Mouse (Mus musculus): ENCODE measurements around the gene Vmn1r82. TPM values are rescaled to one million over a fixed set of nuclear protein-coding genes. Genes with fewer than 3 reads are reported as not detected.

The Vmn1r82 gene
- not detected in 2 replicates for polyA plus RNA-seq (2016; fragmentation: Nextera tagmentation; extraction: Ambion mirVana)

- peaks cover 2% of the 10 kb centered on the region; the same call in 1 of the 2 replicates for H3K9me3 ChIP-seq
- no peak within 1 kb of the TSS for H3K4me2 ChIP-seq
- H3K36me3 ChIP-seq: no peaks in the 10 kb centered on the region
- no peaks in the 10 kb centered on the region for H3K27me3 ChIP-seq
- H3K4me1 ChIP-seq (replicated peaks): no peaks in the 10 kb centered on the region
- 60% methylated on average over 2 of the region's 2 CpGs for WGBS
- H3K4me3 ChIP-seq (replicated peaks): no peak within 1 kb of the TSS
- no peak for ATAC-seq (ENCODE audit: insufficient number of reproducible peaks, insufficient read depth, low FRiP score, low TSS enrichment, low read depth)
- H3K27ac ChIP-seq: no peak within 1 kb of the TSS
- no peak within 1 kb of the TSS for H3K9ac ChIP-seq (replicated peaks)
Measured at GRCm38 (mm10) chr7:12300130-12300529, at the start of gene Vmn1r82. Vmn1r82 (plus strand) TSS chr7:12300430.

- ATAC-seq (ENCODE audit: insufficient number of reproducible peaks, insufficient read depth, low FRiP score, low TSS enrichment, low read depth): no peak
- no peak within 1 kb of the TSS for H3K4me2 ChIP-seq
- H3K4me1 ChIP-seq (replicated peaks): no peaks in the 10 kb centered on the region
- no peak within 1 kb of the TSS for H3K9ac ChIP-seq (replicated peaks)
- 63% methylated on average over 1 of the region's 1 CpGs for WGBS
- H3K36me3 ChIP-seq: no peaks in the 10 kb centered on the region
- no peaks in the 10 kb centered on the region for H3K27me3 ChIP-seq
- peaks cover 10% of the 10 kb centered on the region; the same call in 1 of the 2 replicates for H3K9me3 ChIP-seq
- no peak within 1 kb of the TSS for H3K27ac ChIP-seq
- no peak within 1 kb of the TSS for H3K4me3 ChIP-seq (replicated peaks)
Measured at GRCm38 (mm10) chr7:12268169-12268568, 32.1 kb upstream of the Vmn1r82 start, which contains the start of gene Vmn1r81. Vmn1r81 (minus strand) TSS chr7:12268269.

- ATAC-seq (ENCODE audit: insufficient number of reproducible peaks, insufficient read depth, low FRiP score, low TSS enrichment, low read depth): no peak
- Histone ChIP-seq H3K9me3 (peaks cover 30% of the 10 kb centered on the region), H3K36me3 (no peaks in the 10 kb centered on the region), H3K4me3 (replicated peaks) (no peak within 1 kb of the TSS), H3K4me2 (no peak within 1 kb of the TSS), H3K27me3 (no peaks in the 10 kb centered on the region), H3K27ac (no peak within 1 kb of the TSS), H3K4me1 (replicated peaks) (no peaks in the 10 kb centered on the region), H3K9ac (replicated peaks) (no peak within 1 kb of the TSS)
- WGBS: 80% methylated on average over 2 of the region's 2 CpGs
Measured at GRCm38 (mm10) chr7:12329381-12329780, 29.2 kb downstream of the Vmn1r82 start, which contains the start of gene Vmn1r83. Vmn1r83 (minus strand) TSS chr7:12329481.

Other genes with a start within 250 kb of the Vmn1r82 start
- gene Vmn1r78, start 150.2 kb upstream of the Vmn1r82 start, polyA plus RNA-seq (2016; fragmentation: Nextera tagmentation; extraction: Ambion mirVana): not detected in 2 replicates
- not detected in 2 replicates for gene Vmn1r79, start 129.2 kb upstream of the Vmn1r82 start, polyA plus RNA-seq (2016; fragmentation: Nextera tagmentation; extraction: Ambion mirVana)
- gene Vmn1r80, start 111.1 kb upstream of the Vmn1r82 start, polyA plus RNA-seq (2016; fragmentation: Nextera tagmentation; extraction: Ambion mirVana): not detected in 2 replicates
- gene Vmn1r81, start 32.2 kb upstream of the Vmn1r82 start, polyA plus RNA-seq (2016; fragmentation: Nextera tagmentation; extraction: Ambion mirVana): not detected in 2 replicates
- gene Vmn1r83, start 29.1 kb downstream of the Vmn1r82 start, polyA plus RNA-seq (2016; fragmentation: Nextera tagmentation; extraction: Ambion mirVana): 0.08 TPM in 1 of 2 replicates, not detected in the other
- gene Vmn1r84, start 68.8 kb downstream of the Vmn1r82 start, polyA plus RNA-seq (2016; fragmentation: Nextera tagmentation; extraction: Ambion mirVana): not detected in 2 replicates
- gene Zfp551, start 122.3 kb downstream of the Vmn1r82 start, polyA plus RNA-seq (2016; fragmentation: Nextera tagmentation; extraction: Ambion mirVana): 4.6 and 5.8 TPM in 2 replicates
- 36.5 and 37.0 TPM in 2 replicates for gene Zfp606, start 177.9 kb downstream of the Vmn1r82 start, polyA plus RNA-seq (2016; fragmentation: Nextera tagmentation; extraction: Ambion mirVana)
- not detected in 2 replicates for gene 2900092C05Rik, start 212.1 kb downstream of the Vmn1r82 start, polyA plus RNA-seq (2016; fragmentation: Nextera tagmentation; extraction: Ambion mirVana)

Measured in limb, embryonic 12.5 days (tissue).